Mouse (Mus musculus): ENCODE measurements around the gene Gm10271. TPM values are rescaled to one million over a fixed set of nuclear protein-coding genes. Genes with fewer than 3 reads are reported as not detected.

The Gm10271 gene
- polyA plus RNA-seq, 1 experiment from 2014 or later, result not detected

DNA sequence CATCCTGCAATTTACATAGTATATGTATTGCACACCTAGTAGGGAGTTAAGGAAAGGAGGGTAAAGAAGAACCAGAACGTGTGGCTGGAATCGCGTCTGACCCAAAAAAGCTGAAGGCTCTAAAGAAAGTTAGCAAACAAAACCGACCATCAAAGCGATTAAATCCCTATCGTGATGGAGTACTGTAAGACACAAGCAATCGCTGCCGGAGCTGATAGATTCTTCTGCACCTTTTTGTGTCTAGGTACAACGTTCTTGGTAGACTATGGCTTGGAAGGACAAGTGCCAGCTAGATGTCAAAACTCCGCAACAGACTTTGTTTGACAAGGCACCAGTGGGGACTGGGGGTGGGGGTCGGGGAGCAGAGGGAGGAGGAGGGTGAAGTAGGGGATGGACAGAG is 8.3 kb downstream of the Gm10271 start:
- Histone ChIP-seq H3K27ac (ENCODE audit: low read depth, low read length) (no peak overlapping the region), H3K4me1 (ENCODE audit: control insufficient read depth, insufficient read depth, low read length) (no peaks in the 10 kb centered on the region), H3K9ac (replicated peaks; ENCODE audit: low read depth, low read length) (no peak overlapping the region), H3K4me2 (ENCODE audit: low read depth, low read length) (no peak overlapping the region), H3K27me3 (ENCODE audit: control insufficient read depth, insufficient read depth, low read length) (no peaks in the 10 kb centered on the region), H3K9me3 (ENCODE audit: control insufficient read depth, low read length) (no peaks in the 10 kb centered on the region), H3K4me3 (ENCODE audit: low read depth, low read length) (no peak overlapping the region), H3K36me3 (ENCODE audit: control insufficient read depth, insufficient read depth, low read length) (no peaks in the 10 kb centered on the region)
- ATAC-seq (ENCODE audit: low read depth), result no peak
- WGBS, result 89% methylated on average over 11 of the region's 11 CpGs

DNA sequence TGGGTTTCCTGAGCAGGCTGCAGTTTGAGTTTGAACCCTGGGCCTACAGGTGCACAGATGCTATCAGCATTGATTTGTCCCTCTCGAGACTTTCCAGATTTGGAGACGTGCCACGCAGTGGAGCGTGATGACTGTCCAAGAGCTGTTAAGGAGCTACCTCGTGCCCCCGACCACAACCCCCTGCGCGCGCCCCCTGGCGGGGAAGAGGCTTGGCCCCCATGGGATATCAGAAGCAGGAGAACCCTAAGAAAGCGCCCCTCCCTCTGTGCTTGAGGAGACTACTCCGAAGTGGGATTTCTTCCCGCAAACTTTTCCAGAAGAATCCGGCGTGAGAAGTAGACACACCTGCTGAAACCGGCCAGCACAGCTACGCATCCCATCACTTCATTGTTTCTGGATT is 9.6 kb downstream of the Gm10271 start:
- no peak overlapping the region for H3K4me2 ChIP-seq (ENCODE audit: low read depth, low read length)
- H3K27me3 ChIP-seq (ENCODE audit: control insufficient read depth, insufficient read depth, low read length), result no peaks in the 10 kb centered on the region
- WGBS, result 61% methylated on average over 17 of the region's 17 CpGs

DNA sequence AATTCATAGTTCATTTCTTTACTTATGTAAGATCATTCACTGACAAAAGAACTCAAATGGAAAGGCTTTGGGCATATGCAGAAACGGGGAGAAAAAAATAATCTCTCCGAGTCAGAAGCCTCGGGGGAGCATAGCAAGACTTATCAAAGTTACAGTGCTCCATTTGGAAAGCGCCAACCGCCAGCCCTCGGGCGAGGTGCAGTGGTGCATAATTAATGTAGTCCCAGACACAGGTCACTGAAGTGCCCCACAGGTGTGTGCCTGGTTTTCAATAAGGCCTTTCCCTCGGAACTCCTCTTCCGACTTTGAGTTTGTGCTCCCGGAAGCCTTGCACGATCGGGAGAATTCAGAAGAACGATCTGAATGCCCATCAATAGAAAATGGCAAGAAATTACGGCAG is 10.3 kb downstream of the Gm10271 start:
- WGBS, result 83% methylated on average over 14 of the region's 14 CpGs
- no peak overlapping the region for H3K4me2 ChIP-seq (ENCODE audit: low read depth, low read length)
- no peak overlapping the region for H3K9ac ChIP-seq (replicated peaks; ENCODE audit: low read depth, low read length)
- no peaks in the 10 kb centered on the region for H3K9me3 ChIP-seq (ENCODE audit: control insufficient read depth, low read length)
- no peaks in the 10 kb centered on the region for H3K4me1 ChIP-seq (ENCODE audit: control insufficient read depth, insufficient read depth, low read length)
- ATAC-seq (ENCODE audit: low read depth), result no peak
- no peak overlapping the region for H3K4me3 ChIP-seq (ENCODE audit: low read depth, low read length)
- no peaks in the 10 kb centered on the region for H3K36me3 ChIP-seq (ENCODE audit: control insufficient read depth, insufficient read depth, low read length)
- H3K27me3 ChIP-seq (ENCODE audit: control insufficient read depth, insufficient read depth, low read length), result no peaks in the 10 kb centered on the region
- H3K27ac ChIP-seq (ENCODE audit: low read depth, low read length), result no peak overlapping the region

More for the DNA sequence above, 9.6 kb downstream of the Gm10271 start:
- no peaks in the 10 kb centered on the region for H3K36me3 ChIP-seq (ENCODE audit: control insufficient read depth, insufficient read depth, low read length)
- H3K9me3 ChIP-seq (ENCODE audit: control insufficient read depth, low read length), result no peaks in the 10 kb centered on the region
- ATAC-seq (ENCODE audit: low read depth), result no peak
- no peak overlapping the region for H3K9ac ChIP-seq (replicated peaks; ENCODE audit: low read depth, low read length)
- no peaks in the 10 kb centered on the region for H3K4me1 ChIP-seq (ENCODE audit: control insufficient read depth, insufficient read depth, low read length)
- no peak overlapping the region for H3K27ac ChIP-seq (ENCODE audit: low read depth, low read length)
- H3K4me3 ChIP-seq (ENCODE audit: low read depth, low read length), result no peak overlapping the region

DNA sequence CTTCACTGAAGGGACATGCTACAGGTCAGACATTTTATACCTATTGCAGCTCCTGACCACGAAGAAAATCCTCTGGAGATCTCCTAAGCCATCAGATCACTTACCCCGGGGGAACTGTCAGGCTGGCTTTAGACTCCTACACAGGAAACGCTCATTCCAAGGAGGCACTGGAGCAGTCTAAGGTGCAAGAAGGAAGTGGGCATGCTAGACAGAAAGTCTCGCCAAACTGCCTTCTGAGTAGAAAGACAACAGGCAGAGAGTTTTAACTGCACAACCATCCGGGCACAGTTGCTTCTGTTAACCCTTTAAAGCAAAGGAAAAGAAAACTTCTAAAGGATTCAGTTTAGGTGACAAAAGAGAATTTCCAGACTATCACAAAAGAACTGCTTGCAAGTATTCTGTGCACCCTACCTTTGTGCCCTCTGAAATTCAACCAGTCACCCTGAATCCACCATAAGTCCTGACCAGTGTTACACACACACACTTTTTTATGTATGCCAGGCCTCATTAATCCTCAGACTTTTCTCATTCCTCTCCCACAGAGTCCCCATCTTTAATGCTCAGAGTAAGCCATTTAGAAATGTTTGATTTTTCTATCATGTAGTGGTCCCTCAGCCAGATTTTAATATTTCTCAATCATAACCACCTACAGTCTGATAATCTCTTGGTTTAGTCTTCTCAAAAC is 14.4 kb downstream of the Gm10271 start:
- no peaks in the 10 kb centered on the region for H3K36me3 ChIP-seq (ENCODE audit: control insufficient read depth, insufficient read depth, low read length)
- H3K27me3 ChIP-seq (ENCODE audit: control insufficient read depth, insufficient read depth, low read length), result no peaks in the 10 kb centered on the region
- no peak for ATAC-seq (ENCODE audit: low read depth)
- no peaks in the 10 kb centered on the region for H3K4me1 ChIP-seq (ENCODE audit: control insufficient read depth, insufficient read depth, low read length)
- WGBS, result 67% methylated on average over 5 of the region's 5 CpGs
- H3K4me2 ChIP-seq (ENCODE audit: low read depth, low read length), result no peak overlapping the region
- H3K4me3 ChIP-seq (ENCODE audit: low read depth, low read length), result no peak overlapping the region
- H3K9ac ChIP-seq (replicated peaks; ENCODE audit: low read depth, low read length), result no peak overlapping the region
- H3K27ac ChIP-seq (ENCODE audit: low read depth, low read length), result no peak overlapping the region
- H3K9me3 ChIP-seq (ENCODE audit: control insufficient read depth, low read length), result no peaks in the 10 kb centered on the region

DNA sequence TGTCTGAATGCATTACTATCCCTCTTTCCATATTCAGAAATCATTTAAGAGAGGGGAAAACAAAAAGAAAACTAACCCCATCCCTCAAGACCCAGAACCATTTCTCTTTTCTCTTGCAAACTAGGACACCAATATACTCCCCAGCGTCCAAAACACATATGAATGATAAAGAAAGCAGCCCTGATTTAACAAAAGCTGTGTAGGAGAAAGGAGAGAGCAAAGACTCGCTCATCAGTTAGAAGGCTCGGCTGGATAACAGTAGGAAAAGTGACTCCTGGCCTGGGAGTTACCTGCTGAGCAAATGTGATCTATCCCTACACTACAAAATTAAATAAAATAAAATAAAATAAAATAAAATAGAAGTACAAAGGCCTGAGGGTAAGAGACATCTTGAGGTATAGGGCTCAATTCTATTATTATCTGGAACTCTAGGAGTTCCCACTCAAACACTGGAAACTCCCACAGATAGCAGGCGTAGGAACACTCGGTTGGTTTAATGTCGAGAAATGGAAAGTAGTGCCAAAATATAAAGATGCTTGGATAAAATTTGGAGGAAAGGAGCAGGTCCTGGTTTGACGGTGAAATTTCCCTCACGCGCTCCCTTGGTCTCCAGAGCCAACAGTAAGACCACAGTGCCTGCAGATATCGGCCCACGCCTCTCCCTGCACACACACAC is 15.8 kb downstream of the Gm10271 start:
- no peaks in the 10 kb centered on the region for H3K27me3 ChIP-seq (ENCODE audit: control insufficient read depth, insufficient read depth, low read length)
- H3K9me3 ChIP-seq (ENCODE audit: control insufficient read depth, low read length), result no peaks in the 10 kb centered on the region
- no peak for ATAC-seq (ENCODE audit: low read depth)
- H3K27ac ChIP-seq (ENCODE audit: low read depth, low read length), result no peak overlapping the region
- no peaks in the 10 kb centered on the region for H3K4me1 ChIP-seq (ENCODE audit: control insufficient read depth, insufficient read depth, low read length)
- no peak overlapping the region for H3K4me3 ChIP-seq (ENCODE audit: low read depth, low read length)
- no peaks in the 10 kb centered on the region for H3K36me3 ChIP-seq (ENCODE audit: control insufficient read depth, insufficient read depth, low read length)
- no peak overlapping the region for H3K9ac ChIP-seq (replicated peaks; ENCODE audit: low read depth, low read length)
- H3K4me2 ChIP-seq (ENCODE audit: low read depth, low read length), result no peak overlapping the region
- 91% methylated on average over 11 of the region's 11 CpGs for WGBS

DNA sequence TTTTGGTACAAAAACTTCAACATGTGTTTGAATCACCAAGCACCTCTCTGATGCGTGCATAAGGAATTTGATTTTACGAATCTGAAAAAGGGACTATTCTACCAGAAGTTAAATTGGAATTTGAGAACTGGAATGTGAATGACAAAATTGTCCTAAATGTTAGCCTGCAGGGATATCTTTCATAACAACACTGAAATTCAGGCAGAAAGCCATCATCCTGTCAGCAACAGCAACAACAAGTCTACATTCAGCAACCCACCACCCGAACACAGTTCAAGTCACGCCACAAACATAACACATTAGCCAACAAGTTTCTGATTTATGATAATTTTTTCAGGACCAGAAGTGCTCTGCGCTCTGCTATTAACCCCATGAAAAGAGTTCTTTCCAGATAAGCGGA is 17.2 kb downstream of the Gm10271 start:
- no peak for ATAC-seq (ENCODE audit: low read depth)
- 95% methylated on average over 6 of the region's 6 CpGs for WGBS

DNA sequence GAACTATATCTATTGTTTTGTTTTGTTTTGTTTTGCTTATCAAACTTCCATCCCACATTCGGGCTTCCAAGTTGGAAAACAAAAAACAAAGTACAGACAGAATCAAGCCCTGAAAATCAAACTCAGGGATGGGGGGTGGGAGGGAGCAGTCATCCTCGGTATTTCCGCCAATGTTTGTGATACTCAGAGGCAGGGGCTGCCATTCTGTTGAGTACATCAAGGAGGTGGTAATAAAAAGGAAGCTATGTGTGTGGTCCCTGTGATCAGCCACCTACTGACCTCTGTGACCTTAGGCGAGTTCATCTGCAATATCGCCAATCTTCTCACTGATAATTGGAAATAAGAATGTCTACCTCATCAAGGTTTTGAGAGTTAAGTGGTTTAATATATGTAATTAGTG is 21.5 kb downstream of the Gm10271 start:
- no peak overlapping the region for H3K9ac ChIP-seq (replicated peaks; ENCODE audit: low read depth, low read length)
- H3K27ac ChIP-seq (ENCODE audit: low read depth, low read length), result no peak overlapping the region
- no peaks in the 10 kb centered on the region for H3K36me3 ChIP-seq (ENCODE audit: control insufficient read depth, insufficient read depth, low read length)
- peaks cover 7% of the 10 kb centered on the region; the same call in 1 of the 2 replicates for H3K4me1 ChIP-seq (ENCODE audit: control insufficient read depth, insufficient read depth, low read length)
- no peaks in the 10 kb centered on the region for H3K9me3 ChIP-seq (ENCODE audit: control insufficient read depth, low read length)
- no peaks in the 10 kb centered on the region for H3K27me3 ChIP-seq (ENCODE audit: control insufficient read depth, insufficient read depth, low read length)
- WGBS, result 19% methylated on average over 5 of the region's 5 CpGs
- peak overlapping the region; percentile 35 for H3K4me2 ChIP-seq (ENCODE audit: low read depth, low read length)
- no peak overlapping the region; the same call in 1 of the 2 replicates for H3K4me3 ChIP-seq (ENCODE audit: low read depth, low read length)
- ATAC-seq (ENCODE audit: low read depth), result no peak

More for the DNA sequence above, 17.2 kb downstream of the Gm10271 start:
- no peak overlapping the region for H3K4me3 ChIP-seq (ENCODE audit: low read depth, low read length)
- H3K9ac ChIP-seq (replicated peaks; ENCODE audit: low read depth, low read length), result no peak overlapping the region
- no peak overlapping the region for H3K4me2 ChIP-seq (ENCODE audit: low read depth, low read length)
- no peak overlapping the region for H3K27ac ChIP-seq (ENCODE audit: low read depth, low read length)
- H3K27me3 ChIP-seq (ENCODE audit: control insufficient read depth, insufficient read depth, low read length), result no peaks in the 10 kb centered on the region
- H3K36me3 ChIP-seq (ENCODE audit: control insufficient read depth, insufficient read depth, low read length), result no peaks in the 10 kb centered on the region
- H3K4me1 ChIP-seq (ENCODE audit: control insufficient read depth, insufficient read depth, low read length), result no peaks in the 10 kb centered on the region
- H3K9me3 ChIP-seq (ENCODE audit: control insufficient read depth, low read length), result no peaks in the 10 kb centered on the region

DNA sequence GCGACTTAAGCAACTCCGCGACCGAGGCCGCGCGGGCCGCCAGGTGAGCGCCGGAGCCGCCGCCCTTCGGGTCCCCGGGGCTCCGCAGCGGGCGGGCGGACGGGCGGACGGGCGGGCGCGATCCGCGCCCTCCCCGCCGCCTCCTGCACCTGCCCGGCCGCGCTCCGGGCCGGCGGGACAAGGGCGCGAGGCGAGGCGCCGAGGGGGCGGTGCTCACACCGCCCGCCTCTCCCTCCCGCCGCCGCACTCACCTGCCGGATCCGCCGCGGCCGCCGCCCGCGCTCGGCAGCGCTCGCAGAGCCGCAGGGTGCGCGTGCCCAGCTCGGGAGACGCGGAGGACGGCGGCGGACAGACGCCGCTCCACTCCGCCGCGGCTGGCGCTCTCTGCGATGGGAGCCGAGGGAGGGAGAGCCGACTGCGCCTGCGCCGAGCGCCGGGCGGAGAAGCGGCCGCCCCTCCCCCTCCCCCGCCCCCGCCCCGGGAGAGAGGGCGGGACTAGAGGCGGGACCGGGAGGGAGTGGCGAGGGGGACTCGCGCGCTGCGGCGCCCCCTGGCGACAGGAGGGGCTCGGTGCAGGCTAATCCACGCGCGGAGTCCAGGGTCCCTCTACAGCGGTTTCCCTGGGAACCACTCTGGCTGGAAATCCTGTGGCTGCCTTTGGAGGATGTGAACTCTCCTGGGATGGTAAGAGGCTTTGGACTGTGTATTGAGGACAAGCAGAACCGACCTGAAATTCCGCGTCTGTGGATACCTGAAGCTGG is 22.2 kb downstream of the Gm10271 start, which contains the start of gene Rab3ip:
Gene Rab3ip, minus strand, starts transcription at position 761 of the 761 bp plus-strand sequence.
- Histone ChIP-seq H3K9me3 (ENCODE audit: control insufficient read depth, low read length) (no peaks in the 10 kb centered on the region), H3K27me3 (ENCODE audit: control insufficient read depth, insufficient read depth, low read length) (no peaks in the 10 kb centered on the region), H3K27ac (ENCODE audit: low read depth, low read length) (peak within 1 kb of the TSS; percentile 90), H3K4me2 (ENCODE audit: low read depth, low read length) (peak within 1 kb of the TSS; percentile 56), H3K4me3 (ENCODE audit: low read depth, low read length) (peak within 1 kb of the TSS; percentile 79), H3K4me1 (ENCODE audit: control insufficient read depth, insufficient read depth, low read length) (peaks cover 7% of the 10 kb centered on the region; the same call in 1 of the 2 replicates), H3K9ac (replicated peaks; ENCODE audit: low read depth, low read length) (peak within 1 kb of the TSS; percentile 80), H3K36me3 (ENCODE audit: control insufficient read depth, insufficient read depth, low read length) (no peaks in the 10 kb centered on the region)
- peak; percentile 93 for ATAC-seq (ENCODE audit: low read depth)
- WGBS, result under 1% methylated on average over 66 of the region's 103 CpGs

Measured in neural tube, embryonic 14.5 days (tissue).